16 mouse cellular contexts compared by ENCODE assay signal in genomic region chr16:21415128-21415527, GRCm38 (mm10).
"Had no signal": no experiment of that assay in that cellular context is flagged by ENCODE, and none has a peak within 500 bp of the region (broad histone marks: within the 10 kb centered on the region; RNA-seq: fewer than 3 reads in every experiment).

No protein-coding gene starts in this region.

- H3K9me3 ChIP-seq: neural tube, embryonic 13.5 days; neural tube, embryonic 15.5 days; stomach, embryonic 15.5 days had no signal

- H3K27me3 ChIP-seq: neural tube, embryonic 13.5 days; neural tube, embryonic 15.5 days; stomach, embryonic 15.5 days had no signal

- H3K4me1 ChIP-seq: neural tube, embryonic 13.5 days; neural tube, embryonic 15.5 days; stomach, embryonic 15.5 days had no signal

- H3K27ac ChIP-seq: neural tube, embryonic 13.5 days; neural tube, embryonic 15.5 days; stomach, embryonic 15.5 days; stomach, postnatal 0 days had no signal

- DNase-seq: retina, postnatal 1 day; right cerebral cortex, adult 18-20 months; right cerebral cortex, postnatal 14 days; right cerebral cortex, postnatal 25 days; right cerebral cortex, postnatal 4 days; spleen, adult 18-20 months; thymus, adult 18-20 months; thymus, adult 2 months; thymus, postnatal 14 days; thymus, postnatal 25 days; thymus, postnatal 36 days; thymus, postnatal 4 days had no signal

- H3K4me3 ChIP-seq: neural tube, embryonic 13.5 days; neural tube, embryonic 15.5 days; stomach, embryonic 15.5 days had no signal

- H3K9ac ChIP-seq: neural tube, embryonic 13.5 days; neural tube, embryonic 15.5 days; stomach, embryonic 15.5 days had no signal

- H3K4me2 ChIP-seq: neural tube, embryonic 13.5 days; neural tube, embryonic 15.5 days; stomach, embryonic 15.5 days had no signal

- H3K36me3 ChIP-seq: neural tube, embryonic 13.5 days; neural tube, embryonic 15.5 days; stomach, embryonic 15.5 days had no signal
